23 mouse cellular contexts compared by ENCODE assay signal in the genomic region with DNA sequence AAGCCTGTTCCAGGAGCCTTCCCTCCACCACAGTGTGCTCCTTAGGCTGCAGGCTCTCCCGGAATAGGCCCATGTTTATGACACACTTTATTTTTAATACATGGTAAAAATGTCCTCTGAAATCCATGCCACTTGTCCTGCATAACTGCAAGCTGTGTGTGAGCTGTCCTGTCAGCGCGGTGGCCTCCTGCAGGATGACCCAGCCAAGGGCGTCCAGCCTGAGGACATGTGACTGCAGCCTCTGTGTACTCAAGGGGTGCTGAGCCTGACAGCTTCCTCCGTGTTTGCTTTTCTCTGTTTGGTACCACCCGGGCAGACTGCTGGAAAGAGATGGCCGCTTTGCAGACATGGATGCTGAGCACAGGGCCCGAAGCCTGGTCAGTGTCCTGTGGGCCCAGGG. TPM values are rescaled to one million over a fixed set of nuclear protein-coding genes. Genes with fewer than 3 reads are reported as not detected.
DNase-seq lines count a peak whose midpoint lies in the region; ATAC-seq lines count a peak whose summit lies in the region.
"Had no signal": no experiment of that assay in that cellular context is flagged by ENCODE, and none has a peak within 500 bp of the region (broad histone marks: within the 10 kb centered on the region; RNA-seq: fewer than 3 reads in every experiment).

No protein-coding gene starts in this region.

- peak overlapping the region; percentile 70 for H3K27ac ChIP-seq in heart, embryonic 11.5 days (ENCODE audit: low read depth, low read length)
- H3K27ac ChIP-seq in liver, embryonic 16.5 days (ENCODE audit: low read length) = no peak overlapping the region
- H3K27ac ChIP-seq: embryonic facial prominence, embryonic 15.5 days; liver, embryonic 14.5 days; midbrain, embryonic 12.5 days had no signal

- peak; percentile 21 for DNase-seq in heart, adult 8-10 months (ENCODE audit: low spot score)
- peak; percentile 71 to 74 for DNase-seq in heart, postnatal 10 days
- DNase-seq in right cerebral cortex, adult 18-20 months = no peak
- DNase-seq in spleen, postnatal 36 days (ENCODE audit: low spot score in 2 of 2) = no peak
- DNase-seq in kidney, adult 11 months = no peak
- DNase-seq: adrenal gland, adult 2 months; cerebellum, adult 2 months; cerebellum, postnatal 36 days; kidney, adult 8-10 months; kidney, postnatal 14 days; spleen, adult 18-20 months; thymus, adult 2 months had no signal

- H3K4me2 ChIP-seq in heart, embryonic 11.5 days = no peak overlapping the region
- H3K4me2 ChIP-seq in liver, embryonic 16.5 days (ENCODE audit: low read depth, low read length) = no peak overlapping the region
- H3K4me2 ChIP-seq: embryonic facial prominence, embryonic 15.5 days; midbrain, embryonic 12.5 days had no signal

- peaks cover 14% of the 10 kb centered on the region for H3K4me1 ChIP-seq in heart, embryonic 11.5 days (ENCODE audit: control insufficient read depth, insufficient read depth, low read length)
- H3K4me1 ChIP-seq in liver, embryonic 16.5 days (ENCODE audit: control insufficient read depth, low read depth, low read length) = no peaks in the 10 kb centered on the region
- H3K4me1 ChIP-seq: embryonic facial prominence, embryonic 15.5 days had no signal

- no peaks in the 10 kb centered on the region for H3K9me3 ChIP-seq in heart, embryonic 11.5 days (replicated peaks; ENCODE audit: control insufficient read depth, low read length)
- no peaks in the 10 kb centered on the region for H3K9me3 ChIP-seq in liver, embryonic 16.5 days (replicated peaks; ENCODE audit: control insufficient read depth, low read length)
- H3K9me3 ChIP-seq: embryonic facial prominence, embryonic 15.5 days; midbrain, embryonic 12.5 days had no signal

- H3K36me3 ChIP-seq in heart, embryonic 11.5 days (ENCODE audit: control insufficient read depth, insufficient read depth, low read length) = no peaks in the 10 kb centered on the region
- no peaks in the 10 kb centered on the region for H3K36me3 ChIP-seq in liver, embryonic 16.5 days (ENCODE audit: control insufficient read depth, insufficient read depth)
- H3K36me3 ChIP-seq: embryonic facial prominence, embryonic 15.5 days; midbrain, embryonic 12.5 days had no signal

- peak; percentile 72; the same call in 1 of the 2 replicates for ATAC-seq in heart, embryonic 11.5 days (replicated peaks; ENCODE audit: insufficient number of reproducible peaks, low FRiP score, low TSS enrichment)
- peak; percentile 64 for ATAC-seq in liver, embryonic 16.5 days (ENCODE audit: low read depth)
- ATAC-seq: lung, postnatal 0 days had no signal

- no peak overlapping the region for H3K4me3 ChIP-seq in heart, embryonic 11.5 days (ENCODE audit: low read depth, low read length)
- no peak overlapping the region for H3K4me3 ChIP-seq in liver, embryonic 16.5 days (ENCODE audit: low read depth, low read length)
- H3K4me3 ChIP-seq: embryonic facial prominence, embryonic 15.5 days; midbrain, embryonic 12.5 days had no signal

- WGBS in heart, embryonic 11.5 days (ENCODE audit: insufficient replicate concordance) = 49% methylated on average over 8 of the region's 8 CpGs
- 54% methylated on average over 8 of the region's 8 CpGs for WGBS in liver, embryonic 16.5 days (ENCODE audit: insufficient replicate concordance)

- H3K27me3 ChIP-seq in heart, embryonic 11.5 days (ENCODE audit: control insufficient read depth, insufficient read depth, low read length) = peaks cover 15% of the 10 kb centered on the region
- no peaks in the 10 kb centered on the region for H3K27me3 ChIP-seq in liver, embryonic 16.5 days (ENCODE audit: control insufficient read depth, insufficient read depth, low read depth, low read length)

- intact Hi-C loops in heart, postnatal 10 days (cut with DNase I) = no loop called here

- no peak overlapping the region for H3K9ac ChIP-seq in heart, embryonic 11.5 days (ENCODE audit: low read depth, low read length)
- no peak overlapping the region for H3K9ac ChIP-seq in liver, embryonic 16.5 days (ENCODE audit: low read depth, low read length)
- H3K9ac ChIP-seq: embryonic facial prominence, embryonic 15.5 days; liver, embryonic 14.5 days; midbrain, embryonic 12.5 days had no signal

RNA-seq across cellular contexts. Expression of a gene that starts 17.4 kb away (rescaled TPM):
- not detected for total RNA-seq in heart, adult 8-10 months (2022)
- 0.24 and 0.31 TPM in 2 replicates for polyA plus RNA-seq in heart, embryonic 11.5 days (2014; fragmentation: Nextera tagmentation; extraction: Ambion mirVana)
- not detected for total RNA-seq in heart, postnatal 10 days (2021)
- not detected in 2 replicates for polyA plus RNA-seq in liver, embryonic 16.5 days (2015; fragmentation: Nextera tagmentation; extraction: Ambion mirVana)
- total RNA-seq: adrenal gland, adult 2 months; gastrocnemius, adult 8-10 months; granulocyte monocyte progenitor cell, adult 5-6 weeks; left cerebral cortex, postnatal 36 days; megakaryocyte progenitor cell, adult 5-6 weeks; monocyte, adult 5-6 weeks had no signal
- polyA plus RNA-seq: lung, postnatal 0 days had no signal

Comparison
In these comparisons a context has a peak if more than half of its experiments do, and no peak if none do; other contexts are left out.
1. DNase-seq: peak in heart, adult 8-10 months (single experiment) and heart, postnatal 10 days (2 of 2); none in right cerebral cortex, adult 18-20 months (single experiment), spleen, postnatal 36 days (0 of 2) and kidney, adult 11 months (single experiment).